Mouse (Mus musculus): ENCODE measurements at regions not wholly inside any gene's neighbourhood (a gene's known extent, or its start where the extent isn't known, plus 50 kb on each side); places are given as distances from the start of the nearest gene placed in this dataset.

DNA sequence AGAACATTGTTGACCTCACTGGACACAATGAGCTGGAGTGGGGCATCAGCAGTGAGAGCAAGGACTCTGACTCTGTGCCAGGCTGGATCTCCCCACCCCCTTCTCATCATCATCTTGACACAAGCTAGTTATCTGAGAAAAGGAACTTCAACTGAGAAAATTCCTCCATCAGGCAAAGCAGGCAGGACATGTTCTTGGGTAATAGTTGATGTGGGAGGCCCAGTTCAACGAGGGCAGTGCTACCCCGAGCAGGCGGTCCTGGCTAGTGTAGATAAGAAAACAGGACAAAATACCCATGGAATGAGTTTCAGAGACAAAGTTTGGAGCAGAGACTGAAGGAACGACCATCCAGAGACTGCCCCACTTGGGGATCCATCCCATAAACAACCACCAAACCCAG lies 862.7 kb downstream of the Zfp704 start:
- TF ChIP-seq CTCF (IDR thresholded peaks at IDR 0.05; ENCODE audit: low read depth, low read length): no peak
- TF ChIP-seq POLR2A (IDR thresholded peaks at IDR 0.05; ENCODE audit: borderline replicate concordance, low read depth, low read length): no peak

Data from bone marrow macrophage, adult 2 months (primary cell).